In genomic region chr5:139455166-139455565, GRCm38 (mm10) we compare ENCODE assay signal across 30 mouse cellular contexts. TPM values are rescaled to one million over a fixed set of nuclear protein-coding genes. Genes with fewer than 3 reads are reported as not detected.
A peak's percentile ranks its signal among the peaks of the same experiment; 100 is the strongest.
DNase-seq lines count a peak whose midpoint lies in the region; ATAC-seq and TF ChIP-seq lines count a peak whose summit lies in the region.
"Had no signal": no experiment of that assay in that cellular context is flagged by ENCODE, and none has a peak within 500 bp of the region (broad histone marks: within the 10 kb centered on the region; RNA-seq: fewer than 3 reads in every experiment).

No protein-coding gene starts in this region.

- no peak overlapping the region for H3K4me2 ChIP-seq in heart, embryonic 12.5 days
- H3K4me2 ChIP-seq: embryonic facial prominence, embryonic 15.5 days; forebrain, embryonic 13.5 days; hindbrain, embryonic 12.5 days; intestine, embryonic 15.5 days; limb, embryonic 13.5 days; liver, embryonic 11.5 days; lung, embryonic 15.5 days had no signal

- H3K9ac ChIP-seq in heart, embryonic 12.5 days = no peak overlapping the region
- H3K9ac ChIP-seq: embryonic facial prominence, embryonic 15.5 days; forebrain, embryonic 13.5 days; hindbrain, embryonic 12.5 days; intestine, embryonic 15.5 days; limb, embryonic 13.5 days; lung, embryonic 15.5 days had no signal

- no peak for TF ChIP-seq CTCF in bone marrow macrophage, adult 2 months (IDR thresholded peaks at IDR 0.05; ENCODE audit: low read depth, low read length)
- no peak for TF ChIP-seq CTCF in cortical plate, adult 2 months (IDR thresholded peaks at IDR 0.05; ENCODE audit: extremely low read depth, insufficient read depth, low read length)

- H3K27me3 ChIP-seq in heart, embryonic 12.5 days (replicated peaks) = no peaks in the 10 kb centered on the region
- H3K27me3 ChIP-seq: embryonic facial prominence, embryonic 15.5 days; forebrain, embryonic 13.5 days; hindbrain, embryonic 12.5 days; intestine, embryonic 15.5 days; limb, embryonic 13.5 days; lung, embryonic 15.5 days had no signal

- WGBS in heart, embryonic 12.5 days = 87% methylated on average over 12 of the region's 12 CpGs

- peaks cover 6% of the 10 kb centered on the region for H3K4me1 ChIP-seq in heart, embryonic 12.5 days (replicated peaks)
- H3K4me1 ChIP-seq in bone marrow macrophage, adult 2 months (ENCODE audit: control insufficient read depth, insufficient read depth, low read length) = peaks cover 53% of the 10 kb centered on the region
- H3K4me1 ChIP-seq in cortical plate, adult 2 months (ENCODE audit: control insufficient read depth, insufficient read depth, low read length) = peaks cover 3% of the 10 kb centered on the region

- no peak for ATAC-seq in heart, embryonic 12.5 days (ENCODE audit: insufficient number of reproducible peaks, low FRiP score)
- ATAC-seq: CD4-positive, CD25-positive, alpha-beta regulatory T cell, adult 4 months; forebrain, embryonic 13.5 days; hindbrain, postnatal 0 days; intestine, embryonic 15.5 days had no signal

- DNase-seq in heart, adult 11 months = peak; percentile 91
- DNase-seq in left cerebral cortex, postnatal 14 days (ENCODE audit: low spot score in 2 of 2) = peak; percentile 53 to 76
- DNase-seq in left cerebral cortex, adult 11 months (ENCODE audit: low spot score) = no peak
- no peak for DNase-seq in cerebellum, adult 18-20 months
- DNase-seq: adrenal gland, postnatal 14 days; cerebellum, adult 2 months; cerebellum, postnatal 14 days; gastrocnemius, postnatal 14 days; heart, postnatal 36 days; kidney, adult 2 months; kidney, postnatal 36 days; lung, postnatal 36 days; midbrain, embryonic 14.5 days; thymus, postnatal 14 days had no signal

- TF ChIP-seq POLR2A in bone marrow macrophage, adult 2 months (IDR thresholded peaks at IDR 0.05; ENCODE audit: borderline replicate concordance, low read depth, low read length) = no peak
- TF ChIP-seq POLR2A in cortical plate, adult 2 months (IDR thresholded peaks at IDR 0.05; ENCODE audit: extremely low read depth, insufficient read depth, low read length) = peak; percentile 8; the same call in 1 of the 2 replicates

- H3K36me3 ChIP-seq in heart, embryonic 12.5 days = peaks cover 11% of the 10 kb centered on the region; the same call in 1 of the 2 replicates
- H3K36me3 ChIP-seq: embryonic facial prominence, embryonic 15.5 days had no signal

- no peaks in the 10 kb centered on the region for H3K9me3 ChIP-seq in heart, embryonic 12.5 days (replicated peaks)
- H3K9me3 ChIP-seq: embryonic facial prominence, embryonic 10.5 days; embryonic facial prominence, embryonic 15.5 days; forebrain, embryonic 13.5 days; heart, embryonic 10.5 days; hindbrain, embryonic 12.5 days; intestine, embryonic 15.5 days; limb, embryonic 13.5 days; lung, embryonic 15.5 days had no signal

- H3K4me3 ChIP-seq in heart, embryonic 12.5 days = no peak overlapping the region
- H3K4me3 ChIP-seq in bone marrow macrophage, adult 2 months (ENCODE audit: insufficient read depth, low read length) = no peak overlapping the region
- no peak overlapping the region for H3K4me3 ChIP-seq in cortical plate, adult 2 months (ENCODE audit: insufficient read depth, low read length)
- H3K4me3 ChIP-seq: embryonic facial prominence, embryonic 10.5 days; embryonic facial prominence, embryonic 15.5 days; forebrain, embryonic 13.5 days; heart, embryonic 10.5 days; hindbrain, embryonic 12.5 days; intestine, embryonic 15.5 days; limb, embryonic 13.5 days; lung, embryonic 15.5 days had no signal

- H3K27ac ChIP-seq in heart, embryonic 12.5 days (ENCODE audit: poor library complexity, severe bottlenecking) = no peak overlapping the region
- peak overlapping the region; percentile 89; the same call in 1 of the 2 replicates for H3K27ac ChIP-seq in bone marrow macrophage, adult 2 months (ENCODE audit: insufficient read depth, low read depth, low read length)
- H3K27ac ChIP-seq in cortical plate, adult 2 months (ENCODE audit: insufficient read depth, low read length) = 0 out of 2 replicates have a peak overlapping the region, but pooled peaks have one; percentile 36
- H3K27ac ChIP-seq: embryonic facial prominence, embryonic 10.5 days; embryonic facial prominence, embryonic 15.5 days; forebrain, embryonic 13.5 days; heart, embryonic 10.5 days; hindbrain, embryonic 12.5 days; hindbrain, postnatal 0 days; intestine, embryonic 15.5 days; limb, embryonic 13.5 days; lung, embryonic 15.5 days had no signal

- intact Hi-C loops in left cerebral cortex, postnatal 14 days (cut with DNase I) = no loop called here

RNA-seq across cellular contexts. Expression of gene 3110082I17Rik, which starts 5.2 kb away (rescaled TPM):
- 21.3 and 21.6 TPM in 2 replicates for polyA plus RNA-seq in heart, embryonic 12.5 days (2016; fragmentation: Nextera tagmentation; extraction: Ambion mirVana)
- 10 to 100 TPM; 16.6 to 17.6 TPM for total RNA-seq in left cerebral cortex, postnatal 14 days (2021)
- 16.4 TPM in 2 replicates for polyA plus RNA-seq in bone marrow macrophage, adult 2 months (2012; ENCODE audit: insufficient read depth, insufficient read length, missing spikeins)
- 12.9 and 15.4 TPM in 2 replicates for polyA plus RNA-seq in cortical plate, adult 2 months (2012; rRNA removed)

RNA-seq across cellular contexts. Expression of gene Zfand2a, which starts 29.2 kb away (rescaled TPM):
- 11.2 and 12.7 TPM in 2 replicates for polyA plus RNA-seq in heart, embryonic 12.5 days (2016; fragmentation: Nextera tagmentation; extraction: Ambion mirVana)
- 10 to 100 TPM; 83.3 to 95.8 TPM for total RNA-seq in left cerebral cortex, postnatal 14 days (2021)
- polyA plus RNA-seq in bone marrow macrophage, adult 2 months (2012; ENCODE audit: insufficient read depth, insufficient read length, missing spikeins) = 32.5 and 38.1 TPM in 2 replicates
- 52.5 and 55.4 TPM in 2 replicates for polyA plus RNA-seq in cortical plate, adult 2 months (2012; rRNA removed)

RNA-seq across cellular contexts. Expression of gene Gper1, which starts 32.2 kb away (rescaled TPM):
- polyA plus RNA-seq in heart, embryonic 12.5 days (2016; fragmentation: Nextera tagmentation; extraction: Ambion mirVana) = 0.79 and 0.96 TPM in 2 replicates
- 1 to 10 TPM; 4.4 to 4.7 TPM for total RNA-seq in left cerebral cortex, postnatal 14 days (2021)
- not detected in 2 replicates for polyA plus RNA-seq in bone marrow macrophage, adult 2 months (2012; ENCODE audit: insufficient read depth, insufficient read length, missing spikeins)
- polyA plus RNA-seq in cortical plate, adult 2 months (2012; rRNA removed) = 4.7 and 4.8 TPM in 2 replicates
- total RNA-seq: granulocyte monocyte progenitor cell, adult 5-6 weeks; megakaryocyte-erythroid progenitor cell, adult 5-6 weeks had no signal
- polyA plus RNA-seq: CD4-positive, CD25-positive, alpha-beta regulatory T cell, adult 4 months had no signal

RNA-seq across cellular contexts. Expression of gene C130050O18Rik, which starts 50.1 kb away (rescaled TPM):
- polyA plus RNA-seq in heart, embryonic 12.5 days (2016; fragmentation: Nextera tagmentation; extraction: Ambion mirVana) = 0.10 and 0.36 TPM in 2 replicates
- under 1 TPM in 1 of 2 experiments, not detected in 1; 0.23 TPM for total RNA-seq in left cerebral cortex, postnatal 14 days (2021)
- polyA plus RNA-seq in bone marrow macrophage, adult 2 months (2012; ENCODE audit: insufficient read depth, insufficient read length, missing spikeins) = 13.2 and 14.4 TPM in 2 replicates
- 0.44 TPM in 2 replicates for polyA plus RNA-seq in cortical plate, adult 2 months (2012; rRNA removed)
- total RNA-seq: hindbrain, postnatal 0 days; megakaryocyte-erythroid progenitor cell, adult 5-6 weeks had no signal
- polyA plus RNA-seq: CD4-positive, CD25-positive, alpha-beta regulatory T cell, adult 4 months had no signal

Comparison
In these comparisons a context has a peak if more than half of its experiments do, and no peak if none do; other contexts are left out.
1. DNase-seq: peak in heart, adult 11 months (single experiment) and left cerebral cortex, postnatal 14 days (2 of 2); none in left cerebral cortex, adult 11 months (single experiment) and cerebellum, adult 18-20 months (0 of 2).